In genomic region chr16:26966830-26967229, GRCm38 (mm10) we compare ENCODE assay signal across 18 mouse cellular contexts. TPM values are rescaled to one million over a fixed set of nuclear protein-coding genes. Genes with fewer than 3 reads are reported as not detected.
"Had no signal": no experiment of that assay in that cellular context is flagged by ENCODE, and none has a peak within 500 bp of the region (broad histone marks: within the 10 kb centered on the region; RNA-seq: fewer than 3 reads in every experiment).

No protein-coding gene starts in this region.

- H3K4me2 ChIP-seq: hindbrain, embryonic 12.5 days; liver, embryonic 13.5 days; midbrain, embryonic 11.5 days; midbrain, embryonic 15.5 days; neural tube, embryonic 13.5 days had no signal

- H3K9me3 ChIP-seq: hindbrain, embryonic 12.5 days; limb, embryonic 12.5 days; liver, embryonic 13.5 days; midbrain, embryonic 15.5 days; neural tube, embryonic 13.5 days; stomach, embryonic 15.5 days had no signal

- H3K27ac ChIP-seq: hindbrain, embryonic 12.5 days; limb, embryonic 12.5 days; liver, embryonic 13.5 days; macrophage; midbrain, embryonic 15.5 days; neural tube, embryonic 13.5 days; stomach, embryonic 15.5 days had no signal

- H3K36me3 ChIP-seq: hindbrain, embryonic 12.5 days; limb, embryonic 12.5 days; liver, embryonic 13.5 days; midbrain, embryonic 15.5 days; neural tube, embryonic 13.5 days; stomach, embryonic 15.5 days had no signal

- H3K4me3 ChIP-seq: hindbrain, embryonic 12.5 days; limb, embryonic 12.5 days; liver, embryonic 13.5 days; megakaryocyte, embryonic 14.5 days; midbrain, embryonic 15.5 days; neural tube, embryonic 13.5 days; stomach, embryonic 15.5 days had no signal

- DNase-seq: liver; liver, embryonic 13.5 days; liver, postnatal 0 days; retina, postnatal 1 day; right cerebral cortex, postnatal 14 days; thymus, adult 2 months; thymus, postnatal 25 days had no signal

- H3K27me3 ChIP-seq: stomach, embryonic 15.5 days had no signal

- ATAC-seq: hindbrain, embryonic 16.5 days; inflammation-experienced regulatory T-cells, adult 6 months; liver, postnatal 0 days; midbrain, embryonic 15.5 days had no signal

- H3K9ac ChIP-seq: hindbrain, embryonic 12.5 days; limb, embryonic 12.5 days; liver, embryonic 13.5 days; liver, postnatal 0 days; midbrain, embryonic 15.5 days; neural tube, embryonic 13.5 days; stomach, embryonic 15.5 days had no signal

RNA-seq across cellular contexts. Expression of gene Gmnc, which starts 24.6 kb away (rescaled TPM):
- polyA plus RNA-seq: inflammation-experienced regulatory T-cells, adult 6 months; liver, embryonic 13.5 days; liver, postnatal 0 days; macrophage; midbrain, embryonic 11.5 days; spleen, adult 2 months had no signal
